Mouse (Mus musculus): ENCODE measurements at regions not wholly inside any gene's neighbourhood (a gene's known extent, or its start where the extent isn't known, plus 50 kb on each side); places are given as distances from the start of the nearest gene placed in this dataset.
"Not testable (repeated sequence)": the region's sequence is repeated elsewhere in the genome, so short reads cannot be mapped to it uniquely, and the experiment has no call there.

DNA sequence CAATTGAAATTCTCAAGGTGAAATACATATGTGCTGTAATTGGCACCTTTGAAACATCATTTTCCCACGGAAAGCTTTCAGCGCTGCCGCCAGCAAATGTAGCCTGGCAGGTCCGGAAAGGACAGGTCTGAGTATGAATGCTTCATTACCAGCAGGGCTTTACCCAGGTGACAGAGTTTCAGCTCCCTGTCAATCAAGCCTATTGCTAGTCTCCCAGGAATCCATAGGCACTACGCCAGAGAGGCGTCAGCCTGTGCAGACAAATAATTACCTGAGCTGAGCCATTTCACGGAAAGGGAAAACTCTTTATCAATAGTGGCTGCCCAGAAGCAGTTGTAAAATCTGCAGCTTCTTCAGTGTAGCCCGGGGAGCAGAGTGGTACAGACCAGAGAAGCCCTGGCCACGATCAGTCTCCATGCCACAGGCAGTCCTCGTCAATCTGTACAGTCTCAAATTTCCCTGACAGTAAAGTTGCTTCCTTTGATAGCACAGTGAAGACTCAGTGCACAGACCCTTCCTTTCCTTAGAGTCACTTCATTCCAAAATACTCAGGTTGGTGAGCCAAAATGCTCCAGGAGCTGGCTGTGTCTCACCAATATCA is 340.7 kb downstream of the Samd5 start:
- Histone ChIP-seq H3K4me1 (ENCODE audit: control insufficient read depth, insufficient read depth, low read length) (no peaks in the 10 kb centered on the region; the same call in 1 of the 2 replicates), H3K4me3 (replicated peaks; ENCODE audit: extremely low read depth, low read depth, low read length) (no peak overlapping the region)
- DNase-seq, result no peak
- TF ChIP-seq CTCF (IDR thresholded peaks at IDR 0.05; ENCODE audit: insufficient read depth, low read length) (no peak), POLR2A (IDR thresholded peaks at IDR 0.05; ENCODE audit: borderline replicate concordance, extremely low read depth, low read depth, low read length) (no peak)
- WGBS, result 85% methylated on average over 10 of the region's 10 CpGs

- no peak for DNase-seq
- peaks cover 3% of the 10 kb centered on the region for H3K4me1 ChIP-seq (ENCODE audit: control insufficient read depth, insufficient read depth, low read length)
- no peak for TF ChIP-seq POLR2A (IDR thresholded peaks at IDR 0.05; ENCODE audit: borderline replicate concordance, extremely low read depth, low read depth, low read length)
- TF ChIP-seq CTCF (IDR thresholded peaks at IDR 0.05; ENCODE audit: insufficient read depth, low read length), result no peak
- no peak overlapping the region for H3K4me3 ChIP-seq (replicated peaks; ENCODE audit: extremely low read depth, low read depth, low read length)
- 79% methylated on average over 3 of the region's 3 CpGs for WGBS
Observed at GRCm38 (mm10) chr10:9331694-9332093, 343.3 kb downstream of the Samd5 start.

DNA sequence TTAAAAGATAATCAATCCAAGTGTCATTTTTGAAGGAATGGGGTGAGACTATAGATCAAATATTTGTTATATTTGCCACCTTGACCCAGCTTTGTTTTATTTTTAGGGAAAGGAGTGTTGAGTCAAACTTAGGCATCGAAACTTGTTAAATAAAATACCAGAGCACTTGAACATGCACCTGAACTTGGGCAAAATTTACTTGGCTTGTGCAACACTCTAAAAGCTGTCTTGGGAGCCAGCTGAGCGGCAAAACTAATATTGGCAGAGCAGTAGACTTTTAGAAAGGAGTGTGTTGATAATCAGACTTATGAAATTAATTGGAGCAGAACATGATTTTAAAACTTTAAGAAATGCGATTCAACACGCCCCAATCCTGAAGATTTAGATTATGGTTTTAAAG is 346.7 kb downstream of the Samd5 start:
- Histone ChIP-seq H3K4me3 (replicated peaks; ENCODE audit: extremely low read depth, low read depth, low read length) (no peak overlapping the region), H3K4me1 (ENCODE audit: control insufficient read depth, insufficient read depth, low read length) (peaks cover 3% of the 10 kb centered on the region)
- WGBS, result 69% methylated on average over 4 of the region's 4 CpGs
- TF ChIP-seq CTCF (IDR thresholded peaks at IDR 0.05; ENCODE audit: insufficient read depth, low read length), result no peak
- no peak for TF ChIP-seq POLR2A (IDR thresholded peaks at IDR 0.05; ENCODE audit: borderline replicate concordance, extremely low read depth, low read depth, low read length)
- DNase-seq, result no peak

DNA sequence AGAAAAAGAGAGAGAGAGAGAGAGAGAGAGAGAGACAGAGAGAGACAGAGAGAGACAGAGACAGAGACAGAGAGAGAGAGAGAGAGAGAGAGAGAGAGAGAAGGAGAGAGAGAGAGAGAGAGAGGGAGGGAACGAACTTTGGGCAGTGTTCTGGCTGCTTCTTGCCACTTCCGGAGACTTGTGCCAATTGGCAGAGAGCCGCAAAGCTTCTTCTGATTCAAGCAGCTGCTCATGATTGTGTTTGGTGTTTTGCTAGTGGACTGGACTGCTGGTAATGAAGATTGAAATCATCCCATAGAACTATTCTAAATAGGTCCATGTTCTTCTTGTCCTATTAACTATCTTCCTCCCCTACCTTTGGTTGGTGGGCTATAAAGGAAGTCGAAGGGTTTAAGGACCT is 347.1 kb downstream of the Samd5 start:
- H3K4me1 ChIP-seq (ENCODE audit: control insufficient read depth, insufficient read depth, low read length); H3K4me3 ChIP-seq (replicated peaks; ENCODE audit: extremely low read depth, low read depth, low read length): not testable (repeated sequence)
- 39% methylated on average over 4 of the region's 4 CpGs for WGBS
- DNase-seq, result peak; percentile 52

GRCm38 (mm10) chr10:9312326-9312725 is 362.7 kb downstream of the Samd5 start:
- no peak for DNase-seq
- no peaks in the 10 kb centered on the region for H3K4me1 ChIP-seq (ENCODE audit: control insufficient read depth, insufficient read depth, low read length)
- WGBS, result 79% methylated on average over 6 of the region's 6 CpGs
- no peak overlapping the region for H3K4me3 ChIP-seq (replicated peaks; ENCODE audit: extremely low read depth, low read depth, low read length)
- TF ChIP-seq CTCF (IDR thresholded peaks at IDR 0.05; ENCODE audit: insufficient read depth, low read length) (no peak), POLR2A (IDR thresholded peaks at IDR 0.05; ENCODE audit: borderline replicate concordance, extremely low read depth, low read depth, low read length) (no peak)

DNA sequence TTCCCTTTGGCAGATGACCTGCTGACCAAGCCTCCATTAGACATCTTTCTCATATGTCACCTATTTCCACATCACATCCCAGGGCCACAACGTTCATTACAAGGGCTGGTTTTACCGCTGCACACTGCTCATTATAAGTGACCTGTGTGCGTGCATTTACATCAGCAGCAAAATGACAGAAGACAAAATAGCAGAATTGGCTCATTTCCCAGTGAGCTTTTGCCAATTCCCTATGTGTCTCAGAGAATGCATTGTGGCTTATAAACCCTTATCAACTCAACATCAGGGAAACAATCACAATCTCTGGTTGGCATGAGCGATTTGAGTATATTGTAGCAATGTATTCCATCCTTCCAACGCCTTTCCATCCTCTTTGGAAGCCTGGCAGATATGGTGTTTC is 364.7 kb downstream of the Samd5 start:
- TF ChIP-seq CTCF (IDR thresholded peaks at IDR 0.05; ENCODE audit: insufficient read depth, low read length) (no peak), POLR2A (IDR thresholded peaks at IDR 0.05; ENCODE audit: borderline replicate concordance, extremely low read depth, low read depth, low read length) (no peak)
- 44% methylated on average over 5 of the region's 5 CpGs for WGBS
- DNase-seq, result no peak

GRCm38 (mm10) chr10:9296055-9296454 is 379.0 kb downstream of the Samd5 start:
- TF ChIP-seq CTCF (IDR thresholded peaks at IDR 0.05; ENCODE audit: insufficient read depth, low read length), result no peak
- TF ChIP-seq POLR2A (IDR thresholded peaks at IDR 0.05; ENCODE audit: borderline replicate concordance, extremely low read depth, low read depth, low read length), result no peak
- WGBS, result 21% methylated on average over 1 of the region's 1 CpGs
- Histone ChIP-seq H3K4me1 (ENCODE audit: control insufficient read depth, insufficient read depth, low read length) (no peaks in the 10 kb centered on the region), H3K4me3 (replicated peaks; ENCODE audit: extremely low read depth, low read depth, low read length) (no peak overlapping the region)
- no peak for DNase-seq

More for the DNA sequence above, 364.7 kb downstream of the Samd5 start:
- Histone ChIP-seq H3K4me3 (replicated peaks; ENCODE audit: extremely low read depth, low read depth, low read length) (no peak overlapping the region), H3K4me1 (ENCODE audit: control insufficient read depth, insufficient read depth, low read length) (no peaks in the 10 kb centered on the region)

- no peak overlapping the region for H3K4me3 ChIP-seq (replicated peaks; ENCODE audit: extremely low read depth, low read depth, low read length)
- TF ChIP-seq CTCF (IDR thresholded peaks at IDR 0.05; ENCODE audit: insufficient read depth, low read length), result no peak
- TF ChIP-seq POLR2A (IDR thresholded peaks at IDR 0.05; ENCODE audit: borderline replicate concordance, extremely low read depth, low read depth, low read length), result no peak
- no peak for DNase-seq
- H3K4me1 ChIP-seq (ENCODE audit: control insufficient read depth, insufficient read depth, low read length), result no peaks in the 10 kb centered on the region
- 61% methylated on average over 1 of the region's 1 CpGs for WGBS
Observed at GRCm38 (mm10) chr10:9295269-9295668, 379.7 kb downstream of the Samd5 start.

DNA sequence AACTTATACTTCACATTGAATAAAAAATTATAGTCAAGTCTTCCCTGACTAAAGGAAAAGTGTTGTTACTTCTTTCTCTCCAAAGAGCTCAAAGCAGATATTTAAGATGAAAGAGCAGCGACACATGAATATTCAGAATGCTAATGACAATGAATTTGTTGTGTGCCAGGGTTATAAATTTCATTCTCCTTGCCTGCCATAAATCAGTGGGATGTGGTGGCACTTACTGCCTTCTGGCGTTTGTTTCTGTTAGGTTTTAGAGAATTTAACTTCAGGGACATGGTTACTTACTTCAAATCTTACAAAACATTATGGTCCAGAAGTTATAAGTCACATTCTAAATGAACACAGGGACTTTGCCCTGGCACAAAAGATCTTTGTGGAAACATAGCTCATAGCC is 380.4 kb downstream of the Samd5 start:
- WGBS, result 82% methylated on average over 2 of the region's 2 CpGs
- no peak for DNase-seq
- TF ChIP-seq POLR2A (IDR thresholded peaks at IDR 0.05; ENCODE audit: borderline replicate concordance, extremely low read depth, low read depth, low read length), result no peak
- TF ChIP-seq CTCF (IDR thresholded peaks at IDR 0.05; ENCODE audit: insufficient read depth, low read length), result no peak
- Histone ChIP-seq H3K4me3 (replicated peaks; ENCODE audit: extremely low read depth, low read depth, low read length) (no peak overlapping the region), H3K4me1 (ENCODE audit: control insufficient read depth, insufficient read depth, low read length) (no peaks in the 10 kb centered on the region)

DNA sequence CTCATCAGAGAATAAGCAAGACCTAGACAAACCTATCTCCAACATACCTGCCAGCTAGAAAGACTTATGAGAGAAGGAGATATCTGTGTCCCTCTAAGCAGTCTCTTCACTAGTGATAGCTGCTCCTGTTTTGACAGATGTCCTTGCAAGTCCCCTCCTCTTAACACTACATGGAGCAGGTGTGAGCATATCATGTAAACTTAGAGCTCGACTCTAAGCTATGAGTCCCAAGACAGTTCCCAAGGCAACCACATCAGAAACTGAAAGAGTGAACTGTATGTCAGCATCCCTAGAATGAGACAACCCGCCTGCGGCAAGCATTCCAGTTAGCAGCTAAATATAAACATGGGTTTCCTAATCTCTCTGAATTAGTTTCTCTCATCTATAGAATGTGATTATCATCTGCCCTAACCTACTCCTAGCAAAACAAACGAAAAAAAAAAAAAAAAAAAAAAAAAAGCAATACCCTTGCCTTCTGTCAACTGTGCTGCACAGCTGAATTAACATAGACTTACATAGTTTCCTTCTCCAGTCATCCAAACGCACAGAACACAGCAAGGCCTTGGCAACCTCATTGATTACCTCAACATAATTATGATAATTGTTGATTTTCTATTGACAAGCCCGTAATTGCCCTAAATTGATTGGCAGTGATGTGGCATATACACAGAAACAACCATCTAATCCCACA is 383.4 kb downstream of the Samd5 start:
- H3K4me1 ChIP-seq (ENCODE audit: control insufficient read depth, insufficient read depth, low read length), result no peaks in the 10 kb centered on the region
- 48% methylated on average over 6 of the region's 6 CpGs for whole genome bisulfite sequencing
- no peak overlapping the region for H3K4me3 ChIP-seq (replicated peaks; ENCODE audit: extremely low read depth, low read depth, low read length)
- no peak for TF ChIP-seq POLR2A (IDR thresholded peaks at IDR 0.05; ENCODE audit: borderline replicate concordance, extremely low read depth, low read depth, low read length)
- no peak for TF ChIP-seq CTCF (IDR thresholded peaks at IDR 0.05; ENCODE audit: insufficient read depth, low read length)
- no peak for DNase-seq
